Mouse (Mus musculus) lung, postnatal 0 days (tissue): ENCODE results near the gene Spdl1.

ENCODE experiments used
- CTCF ChIP-seq: IDR thresholded peaks from 2 replicates; pipeline ENCODE4 v1.5.1; 2016; ENCODE audit warnings: antibody characterized with exemption, mild to moderate bottlenecking
- EP300 ChIP-seq: IDR thresholded peaks from 2 replicates; pipeline ENCODE4 v1.6.1; 2016; ENCODE audit warnings: antibody characterized with exemption, mild to moderate bottlenecking, control low read depth

- TF ChIP-seq EP300, result no peak
- no peak for TF ChIP-seq CTCF
These were observed 60.0 kb downstream of the Spdl1 start for GRCm38 (mm10) chr11:34773304-34773895.
